Mouse (Mus musculus) MEL (cell line): Measurements from ENCODE around the gene Cdkl3. TPM values are rescaled to one million over a fixed set of nuclear protein-coding genes. Genes with fewer than 3 reads are reported as not detected.

Experiments used
- DNase-seq: peaks from one replicate; pipeline ENCODE4 v3.0.0; 2011; ENCODE audit warnings: low read depth, low spot score
- H3K27ac ChIP-seq: 2 replicates; pipeline ENCODE4 v1.5.1; 2012; ENCODE audit warnings: low read depth, mild to moderate bottlenecking, control low read depth, low read length, moderate library complexity; ENCODE audit not compliant: control insufficient read depth
- H3K27me3 ChIP-seq, 2 experiments: fragments of 150-350 bp in 1 of 2; sonication (generic) in 1 of 2; 2 replicates each; pipeline ENCODE4 v1.6.1; 2012; ENCODE audit warnings: low read length in 2 of 2, mild to moderate bottlenecking in 2 of 2, improper control_type of control experiment in 1 of 2, moderate library complexity in 1 of 2; ENCODE audit not compliant: insufficient read depth in 2 of 2, control insufficient read depth in 1 of 2
- H3K36me3 ChIP-seq, 2 experiments: 2 replicates each; pipeline ENCODE4 v1.6.1; 2012 to 2014; ENCODE audit warnings: low read length in 2 of 2, improper control_type of control experiment in 1 of 2, inconsistent platforms in 1 of 2, mild to moderate bottlenecking in 1 of 2; ENCODE audit not compliant: insufficient read depth in 2 of 2, control insufficient read depth in 1 of 2
- H3K4me1 ChIP-seq, 2 experiments: fragments of 150-350 bp in 1 of 2; sonication (generic) in 1 of 2; 2 replicates each; pipeline ENCODE4 v1.6.1; 2012; ENCODE audit warnings: low read length in 2 of 2, improper control_type of control experiment in 1 of 2, mild to moderate bottlenecking in 1 of 2; ENCODE audit not compliant: insufficient read depth in 2 of 2, control insufficient read depth in 1 of 2
- H3K4me3 ChIP-seq, 2 experiments: fragments of 150-350 bp in 1 of 2; sonication (generic) in 1 of 2; 2 replicates each; pipeline ENCODE4 v1.5.1; 2012; ENCODE audit warnings: low read depth in 2 of 2, low read length in 2 of 2, mild to moderate bottlenecking in 2 of 2, moderate library complexity in 2 of 2, control low read depth in 1 of 2, improper control_type of control experiment in 1 of 2; ENCODE audit not compliant: control insufficient read depth in 1 of 2, insufficient read depth in 1 of 2
- H3K79me2 ChIP-seq: 2 replicates; pipeline ENCODE4 v1.6.1; 2012; ENCODE audit warnings: mild to moderate bottlenecking, low read length, moderate library complexity; ENCODE audit not compliant: control insufficient read depth, poor library complexity, insufficient read depth
- H3K9ac ChIP-seq: 2 replicates; pipeline ENCODE4 v1.6.1; 2012; ENCODE audit warnings: low read depth, mild to moderate bottlenecking, control low read depth, low read length, moderate library complexity; ENCODE audit not compliant: control insufficient read depth, poor library complexity, severe bottlenecking
- H3K9me3 ChIP-seq: fragments of 150-350 bp; sonication (generic); replicated peaks from 2 replicates; pipeline ENCODE4 v1.6.1; 2012; ENCODE audit warnings: mild to moderate bottlenecking, low read length, improper control_type of control experiment, moderate library complexity; ENCODE audit not compliant: insufficient read depth
- BHLHE40 ChIP-seq: IDR thresholded peaks from 2 replicates; pipeline ENCODE4 v1.6.1; 2012; ENCODE audit warnings: low read depth, mild to moderate bottlenecking, inconsistent platforms, low read length, improper control_type of control experiment, borderline replicate concordance
- CHD1 ChIP-seq: IDR thresholded peaks from 2 replicates; pipeline ENCODE4 v1.6.1; 2012; ENCODE audit warnings: low read depth, mild to moderate bottlenecking, inconsistent platforms, low read length, improper control_type of control experiment
- CHD2 ChIP-seq: IDR thresholded peaks from 2 replicates; pipeline ENCODE4 v1.6.1; 2011; ENCODE audit warnings: low read length, improper control_type of control experiment
- CTCF ChIP-seq, 3 experiments: IDR thresholded peaks in 2 of 3; conservative IDR thresholded peaks in 1 of 3; 2 replicates each; pipeline ENCODE4 v1.5.1; 2011 to 2012; ENCODE audit warnings: low read length in 3 of 3, low read depth in 2 of 3, mild to moderate bottlenecking in 2 of 3, improper control_type of control experiment in 1 of 3, inconsistent platforms in 1 of 3, mixed read lengths in 1 of 3, moderate library complexity in 1 of 3; ENCODE audit not compliant: control insufficient read depth in 1 of 3, insufficient read depth in 1 of 3, poor library complexity in 1 of 3, severe bottlenecking in 1 of 3
- GABPA ChIP-seq: IDR thresholded peaks from 2 replicates; pipeline ENCODE4 v1.6.1; 2012; ENCODE audit warnings: low read depth, mild to moderate bottlenecking, inconsistent platforms, low read length, improper control_type of control experiment, moderate library complexity
- KAT2A ChIP-seq: conservative IDR thresholded peaks from 2 replicates; pipeline ENCODE4 v1.6.1; 2012; ENCODE audit warnings: low read depth, low read length, improper control_type of control experiment, inconsistent platforms
- MAFK ChIP-seq: IDR thresholded peaks from 2 replicates; pipeline ENCODE4 v1.6.1; 2011; ENCODE audit warnings: low read depth, mild to moderate bottlenecking, low read length, improper control_type of control experiment, borderline replicate concordance
- MAZ ChIP-seq: IDR thresholded peaks from 2 replicates; pipeline ENCODE4 v1.6.1; 2012; ENCODE audit warnings: low read depth, mild to moderate bottlenecking, inconsistent platforms, low read length, improper control_type of control experiment
- MXI1 ChIP-seq: IDR thresholded peaks from 2 replicates; pipeline ENCODE4 v1.6.1; 2011; ENCODE audit warnings: mild to moderate bottlenecking, low read depth, low read length, improper control_type of control experiment
- MYB ChIP-seq: IDR thresholded peaks from 2 replicates; pipeline ENCODE4 v1.6.1; 2011; ENCODE audit warnings: mild to moderate bottlenecking, low read depth, low read length, improper control_type of control experiment
- NRF1 ChIP-seq: IDR thresholded peaks from 2 replicates; pipeline ENCODE4 v1.6.1; 2014; ENCODE audit warnings: low read depth, mild to moderate bottlenecking, inconsistent platforms, low read length, improper control_type of control experiment, moderate library complexity; ENCODE audit not compliant: poor library complexity, insufficient read depth, severe bottlenecking
- POLR2A ChIP-seq, 2 experiments: IDR thresholded peaks; 2 replicates each; pipeline ENCODE4 v1.6.1; 2011 to 2012; ENCODE audit warnings: low read length in 2 of 2, mild to moderate bottlenecking in 2 of 2, control low read depth in 1 of 2, improper control_type of control experiment in 1 of 2, low read depth in 1 of 2, moderate library complexity in 1 of 2; ENCODE audit not compliant: control insufficient read depth in 1 of 2, insufficient read depth in 1 of 2, poor library complexity in 1 of 2
- POLR2AphosphoS5 ChIP-seq: IDR thresholded peaks from 2 replicates; pipeline ENCODE4 v1.6.1; 2012; ENCODE audit warnings: low read depth, borderline replicate concordance, mild to moderate bottlenecking, inconsistent platforms, low read length, moderate library complexity, mixed read lengths
- RAD21 ChIP-seq: IDR thresholded peaks from 2 replicates; pipeline ENCODE4 v1.6.1; 2011; ENCODE audit warnings: mild to moderate bottlenecking, low read depth, low read length, improper control_type of control experiment
- TBP ChIP-seq: IDR thresholded peaks from 2 replicates; pipeline ENCODE4 v1.8.0; 2011; ENCODE audit warnings: low read depth, low read length, improper control_type of control experiment
- USF2 ChIP-seq, 2 experiments: IDR thresholded peaks; 2 replicates each; pipeline ENCODE4 v1.6.1; 2011 to 2012; ENCODE audit warnings: improper control_type of control experiment in 2 of 2, low read length in 2 of 2, borderline replicate concordance in 1 of 2, inconsistent platforms in 1 of 2, low read depth in 1 of 2, mild to moderate bottlenecking in 1 of 2; ENCODE audit not compliant: insufficient read depth in 1 of 2
- ZNF384 ChIP-seq: IDR thresholded peaks from 2 replicates; pipeline ENCODE4 v1.6.1; 2012; ENCODE audit warnings: low read depth, mild to moderate bottlenecking, inconsistent platforms, low read length, improper control_type of control experiment
- polyA plus RNA-seq, 2 experiments: library from polyadenylated mRNA; stranded (reverse) in 1 of 2; unstranded in 1 of 2; fragments of >175 nt in 1 of 2; fragments of >200 nt in 1 of 2; gene quantifications; 2 replicates each; pipeline versions ENCODE4 v1.2.1 to v1.2.4; 2012; ENCODE audit warnings: low replicate concordance in 2 of 2, low read depth in 1 of 2; ENCODE audit not compliant: insufficient read length in 2 of 2, insufficient read depth in 1 of 2, missing spikeins in 1 of 2
- total RNA-seq: library from RNA; depleted of rRNA; stranded (reverse); fragments of 300-350 nt; gene quantifications from 2 replicates; pipeline ENCODE4 v1.2.3, GENCODE M21; 2012

The Cdkl3 gene
- total and polyA plus RNA-seq, 3 experiments: 3.7 to 4.9 TPM; not detected in 1

DNA sequence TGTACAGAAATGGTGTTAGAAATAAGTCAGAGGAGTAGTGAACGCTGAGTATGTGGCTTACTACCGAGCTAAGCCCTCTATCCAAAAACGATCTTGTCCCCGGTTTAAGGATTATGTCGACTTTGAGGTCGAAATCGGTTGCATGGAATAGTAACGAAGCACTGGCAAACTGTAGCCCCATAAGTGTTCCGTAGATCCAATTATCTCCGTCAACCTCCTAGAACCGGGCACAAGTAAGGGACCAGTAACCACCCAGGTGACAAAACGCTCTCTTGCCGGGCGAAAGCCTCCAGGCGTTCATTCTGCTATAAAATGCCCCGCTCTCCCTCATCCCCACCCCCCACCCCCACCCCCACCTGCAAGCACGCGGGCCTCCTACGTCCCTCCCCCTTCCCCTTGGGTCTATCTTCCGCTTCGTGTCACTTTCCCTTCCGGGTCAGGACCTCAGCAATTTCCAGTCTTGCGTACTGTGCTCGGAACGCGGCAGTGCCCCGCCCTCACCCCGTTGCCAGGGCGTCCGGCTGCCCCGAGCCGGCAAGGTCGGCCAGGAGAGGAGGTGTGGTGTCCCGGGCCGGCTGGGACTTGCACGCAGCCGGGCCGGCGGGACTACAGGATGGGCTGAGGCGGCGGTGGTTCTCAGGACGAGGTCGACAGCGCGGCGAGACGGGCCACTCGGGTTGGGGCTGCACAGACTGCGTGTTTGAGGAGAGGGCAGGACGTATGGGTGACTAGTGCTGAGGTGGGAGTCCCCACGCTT is at the start of gene Cdkl3 (continued):
- TF ChIP-seq MXI1: peak; percentile 97
- peak; percentile 78 for TF ChIP-seq NRF1
- 0 out of 2 replicates have a peak, but pooled peaks have one; percentile 15 for TF ChIP-seq GABPA
- peak; percentile 86 for TF ChIP-seq KAT2A

DNA sequence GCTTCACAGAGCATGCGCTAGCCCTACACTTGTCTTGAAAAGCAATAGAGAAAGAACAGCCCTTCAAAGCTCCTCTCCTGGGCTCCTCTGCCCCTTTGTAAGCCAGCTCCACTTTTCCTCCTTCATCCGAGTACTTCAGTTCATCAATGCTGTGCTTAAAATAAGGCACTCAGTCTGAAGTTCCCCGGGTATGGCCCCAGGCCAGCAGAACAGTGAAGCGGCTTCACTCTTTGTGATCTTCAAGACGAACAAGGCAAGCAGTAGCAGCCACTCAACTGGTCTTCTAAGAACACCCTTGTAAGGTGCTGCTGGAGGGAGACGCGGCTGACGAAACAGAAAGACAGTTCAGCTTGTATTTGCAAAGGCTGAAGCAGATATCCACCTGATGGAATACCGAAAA is 47.9 kb upstream of the Cdkl3 start:
- no peak overlapping the region for H3K9ac ChIP-seq
- no peak overlapping the region for H3K4me3 ChIP-seq
- H3K36me3 ChIP-seq: peaks cover 0 to 3% of the 10 kb centered on the region in 2 experiments; a peak in 2 of 4 replicates
- H3K79me2 ChIP-seq: no peaks in the 10 kb centered on the region
- H3K9me3 ChIP-seq: no peaks in the 10 kb centered on the region
- no peak for TF ChIP-seq CHD1
- TF ChIP-seq, all 39 proteins: peak for 0
- Histone ChIP-seq H3K27me3 (peaks cover 0 to 1% of the 10 kb centered on the region in 2 experiments; a peak in 2 of 4 replicates), H3K27ac (no peak overlapping the region), H3K4me1 (peaks cover 0 to 8% of the 10 kb centered on the region in 2 experiments; a peak in 1 of 4 replicates)
- no peak for DNase-seq

DNA sequence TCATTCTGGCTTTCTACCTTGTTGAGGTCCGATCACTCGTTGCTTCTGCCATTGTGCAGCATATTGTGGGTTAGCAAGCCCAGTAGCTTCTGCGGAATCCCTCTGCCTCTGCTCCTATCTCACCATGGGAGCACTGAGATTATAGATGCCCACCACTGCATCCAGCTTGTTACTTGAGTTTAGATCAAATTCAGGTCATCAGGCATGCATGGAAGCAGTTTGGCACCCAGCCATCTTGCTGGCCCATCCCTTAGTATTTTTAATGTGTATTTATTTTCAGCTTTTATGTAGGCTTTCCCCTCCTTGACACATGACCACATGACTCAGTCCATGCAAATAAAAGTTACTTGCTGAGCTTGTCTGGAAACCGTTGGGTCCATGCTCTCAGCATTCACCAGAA is 46.3 kb upstream of the Cdkl3 start:
- Histone ChIP-seq H3K4me3 (no peak overlapping the region), H3K79me2 (no peaks in the 10 kb centered on the region), H3K9me3 (no peaks in the 10 kb centered on the region), H3K36me3 (no peaks in the 10 kb centered on the region), H3K4me1 (0 out of 4 replicates have a peak, but pooled peaks cover 0 to 2% of the 10 kb centered on the region in 2 experiments), H3K27ac (no peak overlapping the region), H3K9ac (no peak overlapping the region), H3K27me3 (peaks cover 0 to 1% of the 10 kb centered on the region in 2 experiments; a peak in 2 of 4 replicates)
- DNase-seq: no peak
- no peak for TF ChIP-seq MAZ
- TF ChIP-seq BHLHE40: no peak
- no peak for TF ChIP-seq POLR2AphosphoS5
- no peak for TF ChIP-seq CHD2
- no peak for TF ChIP-seq RAD21
- no peak for TF ChIP-seq MAFK
- TF ChIP-seq MYB: no peak
- no peak for TF ChIP-seq KAT2A
- no peak for TF ChIP-seq ZNF384
- TF ChIP-seq CTCF (IDR thresholded peaks at IDR 0.05 in 2 of 3, conservative IDR thresholded peaks at IDR 0.05 in 1 of 3; ENCODE audit: control insufficient read depth in 1 of 3, insufficient read depth in 1 of 3, low read depth in 2 of 3, low read length in 3 of 3, poor library complexity in 1 of 3, severe bottlenecking in 1 of 3): no peak
- no peak for TF ChIP-seq USF2 (IDR thresholded peaks at IDR 0.05; ENCODE audit: borderline replicate concordance in 1 of 2, insufficient read depth in 1 of 2, low read depth in 1 of 2, low read length in 2 of 2)
- no peak for TF ChIP-seq TBP
- TF ChIP-seq POLR2A (IDR thresholded peaks at IDR 0.05; ENCODE audit: control insufficient read depth in 1 of 2, insufficient read depth in 1 of 2, low read depth in 1 of 2, low read length in 2 of 2, poor library complexity in 1 of 2): no peak
